Mouse (Mus musculus) embryo, embryonic 11 days (tissue): ENCODE data around the gene Rfwd3.
A peak's percentile ranks its signal among the peaks of the same experiment; 100 is the strongest.
"Not testable (repeated sequence)": the region's sequence is repeated elsewhere in the genome, so short reads cannot be mapped to it uniquely, and the experiment has no call there.

ENCODE experiments used
- DNase-seq: peaks from one replicate; pipeline ENCODE4 v3.0.0-alpha.2; 2015

The Rfwd3 gene

DNA sequence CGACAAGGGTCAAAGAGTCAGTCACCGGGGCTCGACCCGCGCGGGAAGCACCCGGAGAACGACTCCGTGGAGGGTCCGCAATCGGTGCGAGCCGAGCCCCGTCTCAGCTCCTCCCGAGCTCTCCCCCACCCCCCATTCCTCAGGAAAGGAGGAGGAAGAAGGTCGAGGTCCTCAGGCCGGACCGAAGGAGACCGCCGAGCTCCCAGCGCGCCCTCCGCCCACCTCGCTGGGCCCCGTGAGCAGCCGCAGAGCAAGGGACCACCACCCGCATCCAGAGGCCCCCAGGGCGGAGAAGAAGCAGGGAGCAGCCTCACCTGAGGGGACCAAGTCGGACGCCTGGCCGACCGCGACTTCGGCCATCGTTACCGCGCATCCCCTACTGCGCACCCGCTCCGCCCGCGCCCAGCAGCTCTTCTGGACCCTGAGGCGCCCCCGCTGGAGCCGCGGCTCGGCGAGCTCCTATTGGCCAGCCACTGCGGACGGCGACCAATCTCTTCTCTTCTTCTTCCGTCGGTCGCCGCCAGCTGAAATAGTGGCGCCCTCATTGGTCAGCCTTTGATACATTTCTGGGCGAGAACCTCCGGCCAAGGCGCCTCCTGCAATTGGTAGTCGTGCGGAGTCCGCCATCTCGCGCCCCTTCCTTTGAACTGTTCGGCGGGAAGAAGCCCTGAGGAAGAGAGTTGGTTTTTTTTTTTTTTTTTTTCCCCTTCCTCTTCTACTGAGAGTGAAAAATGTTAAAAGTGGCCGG, at the start of gene Rfwd3:
Gene Rfwd3, minus strand, starts transcription at position 402 of the 748 bp plus-strand sequence.
- DNase-seq: peak; percentile 97

DNA sequence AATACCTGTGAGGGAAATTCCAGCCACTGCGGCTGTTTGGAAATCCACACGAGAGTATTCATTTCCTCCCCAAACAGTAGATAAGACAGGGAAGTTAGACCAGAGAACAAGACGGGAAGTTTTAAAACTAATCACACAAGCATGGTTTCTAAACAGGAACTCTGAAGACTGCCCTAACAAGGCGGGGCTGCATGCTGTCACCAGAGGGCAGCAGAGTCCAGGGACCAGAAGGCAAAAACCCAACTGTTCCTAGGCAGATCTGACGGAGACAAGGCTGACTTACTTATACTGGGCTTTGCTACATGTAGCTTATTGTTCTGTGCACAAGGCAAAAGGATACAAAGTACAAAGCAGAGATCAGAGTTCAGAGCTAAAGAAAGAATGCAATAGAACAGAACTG, 43.2 kb upstream of the Rfwd3 start:
- DNase-seq: peak; percentile 81

DNA sequence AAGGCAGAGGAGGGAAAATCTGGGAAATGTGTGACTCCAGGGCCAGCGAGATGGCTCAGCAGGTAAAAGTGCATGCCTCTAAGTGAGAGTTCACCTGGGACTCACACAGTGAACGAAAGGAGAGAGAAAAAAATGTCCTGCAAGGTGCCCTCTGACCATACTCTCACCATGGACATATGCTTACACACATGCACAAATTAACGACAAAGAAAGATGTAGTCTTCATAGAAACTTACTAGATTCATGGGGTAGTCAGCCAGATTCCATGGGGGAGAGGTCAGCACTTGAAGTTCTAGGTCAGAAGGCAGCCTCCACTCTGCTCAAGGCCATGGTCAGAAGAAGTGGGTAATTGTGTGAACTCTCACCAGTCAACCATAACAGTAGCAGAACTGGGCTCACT, 40.2 kb upstream of the Rfwd3 start:
- DNase-seq: no peak

DNA sequence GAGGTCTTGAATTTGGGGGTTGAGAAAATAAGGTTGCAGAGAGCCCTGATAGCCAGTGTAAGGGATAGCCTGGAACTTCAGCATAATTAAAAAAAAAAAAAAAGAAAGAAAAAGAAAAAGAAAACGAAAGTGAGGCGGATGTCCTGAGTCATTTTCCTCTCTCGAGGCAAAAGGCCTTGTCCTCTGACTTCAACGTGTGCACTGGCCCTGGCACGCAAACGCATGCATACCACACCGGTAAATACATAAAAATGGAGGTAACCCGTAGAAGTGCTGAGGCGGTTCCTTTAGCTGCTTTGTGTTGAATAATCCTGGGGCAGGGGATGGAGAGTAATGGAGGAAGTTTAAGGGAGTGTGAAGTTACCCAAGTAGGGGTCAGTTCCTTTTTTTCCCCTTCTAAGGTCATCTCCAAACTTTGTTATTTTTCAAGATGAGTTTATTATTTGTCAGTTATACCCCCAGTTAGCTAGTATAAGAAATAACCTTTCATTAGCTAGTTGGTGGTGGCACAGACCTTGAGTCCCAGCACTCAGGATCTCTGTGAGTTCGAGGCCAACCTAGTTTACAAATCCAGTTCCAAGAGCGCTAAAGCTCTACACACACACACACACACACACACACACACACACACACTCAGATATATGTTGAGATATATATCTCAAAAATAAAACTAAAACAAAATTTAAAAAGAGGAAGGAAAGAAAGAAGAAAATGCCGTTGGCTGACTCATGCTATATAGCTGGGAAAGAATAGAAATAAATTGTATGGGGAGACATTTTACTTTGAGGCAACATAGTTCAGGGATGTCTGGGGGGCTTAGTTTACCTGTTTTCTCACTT, 38.6 kb upstream of the Rfwd3 start:
- DNase-seq: no peak

DNA sequence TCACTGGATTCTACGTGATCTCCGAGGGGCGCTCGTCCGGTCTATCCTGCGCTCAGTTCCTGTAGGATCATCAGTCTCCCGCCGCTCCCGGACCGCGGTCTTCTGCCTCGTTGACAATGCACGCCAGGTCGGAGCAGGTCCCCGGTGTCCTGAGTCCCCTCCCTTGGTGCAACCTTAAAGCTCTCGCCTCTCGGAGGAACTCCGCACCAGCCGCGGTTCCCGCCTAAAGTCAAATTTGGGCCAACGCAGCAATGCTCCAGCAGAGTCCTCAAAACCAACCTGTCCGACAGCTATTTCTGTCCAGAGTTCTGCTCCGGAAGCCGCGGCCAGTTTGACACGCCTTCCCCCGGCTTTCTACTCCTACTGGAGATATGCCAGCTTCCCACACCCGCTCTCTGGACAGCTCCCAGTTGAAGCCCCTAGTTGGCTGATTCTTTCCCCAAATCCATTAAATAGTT, 37.9 kb upstream of the Rfwd3 start, which contains the start of gene Mlkl:
Gene Mlkl, minus strand, starts transcription at position 288 of the 458 bp plus-strand sequence.
- DNase-seq: peak; percentile 60

DNA sequence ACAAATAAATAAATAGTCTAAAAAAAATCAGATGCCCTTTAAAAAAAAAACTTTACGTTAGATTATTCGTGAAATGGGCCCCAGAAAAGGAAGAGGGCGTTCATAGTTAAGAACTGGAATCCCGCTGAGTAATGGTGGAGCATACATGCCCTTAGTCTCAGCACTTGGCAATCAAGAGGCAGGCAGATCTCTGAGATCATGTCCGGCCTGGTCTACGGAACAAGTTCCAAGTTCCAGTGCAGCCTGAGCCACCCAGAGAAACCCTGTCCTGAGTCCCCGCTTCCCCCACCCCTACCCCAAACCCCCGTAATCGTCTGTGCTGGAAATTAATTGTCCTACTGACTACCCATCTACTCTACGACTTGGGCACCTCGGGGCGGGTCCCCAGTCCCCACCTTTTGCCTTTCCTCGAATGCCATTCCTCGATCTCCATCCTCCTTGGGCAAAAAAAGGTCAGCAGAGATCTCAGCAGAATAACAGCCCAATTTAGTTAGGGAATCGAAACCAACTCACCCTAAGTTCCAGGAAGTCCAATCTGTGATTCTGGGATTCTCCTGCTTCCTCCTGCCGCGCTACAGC, 37.4 kb upstream of the Rfwd3 start:
- peak; percentile 14 for DNase-seq

DNA sequence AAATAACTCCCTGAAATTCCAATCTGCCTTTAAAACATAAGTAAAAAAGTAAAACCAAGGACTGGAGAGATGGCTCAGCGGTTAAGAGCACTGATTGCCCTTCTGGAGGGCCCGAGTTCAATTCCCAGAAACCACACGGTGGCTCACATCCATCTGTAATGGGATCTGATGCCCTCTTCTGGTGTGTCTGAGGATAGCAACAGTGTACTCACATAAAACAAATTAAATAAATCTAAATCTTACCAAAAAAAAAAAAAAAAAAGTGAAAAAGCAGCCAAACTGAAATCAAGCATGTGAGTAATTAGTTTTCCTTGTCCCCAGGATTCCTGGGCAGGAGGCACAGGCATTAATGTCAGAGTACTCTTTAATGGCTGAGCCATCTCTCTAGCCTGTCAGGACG, 36.7 kb upstream of the Rfwd3 start:
- no peak for DNase-seq

DNA sequence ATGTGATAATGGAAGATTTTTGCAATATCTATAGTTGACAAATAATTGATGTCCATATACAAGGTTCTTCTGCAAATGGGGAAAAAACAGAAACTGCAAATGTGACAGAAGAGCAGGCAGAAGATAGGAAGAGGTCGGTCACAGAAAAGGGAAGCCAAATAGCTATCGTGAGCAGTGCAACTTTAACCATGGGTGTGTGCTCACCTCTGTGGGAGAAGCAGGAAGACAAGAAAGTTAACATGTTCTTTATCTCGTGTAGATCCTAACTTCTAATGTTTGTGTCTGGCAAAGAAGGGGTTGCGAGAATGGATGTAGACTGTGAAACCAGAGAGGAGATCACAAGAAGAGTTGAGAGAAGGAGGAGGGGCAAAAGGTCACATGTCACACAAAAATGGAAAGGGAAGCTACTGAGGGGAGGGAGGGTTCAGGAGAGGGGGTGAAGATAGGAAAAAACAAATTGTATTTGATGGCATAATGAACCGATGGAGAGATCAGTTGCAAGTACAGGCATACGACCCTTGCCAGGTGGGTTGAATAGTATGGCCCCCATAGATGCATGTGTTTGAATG, 25.3 kb upstream of the Rfwd3 start:
- no peak for DNase-seq

DNA sequence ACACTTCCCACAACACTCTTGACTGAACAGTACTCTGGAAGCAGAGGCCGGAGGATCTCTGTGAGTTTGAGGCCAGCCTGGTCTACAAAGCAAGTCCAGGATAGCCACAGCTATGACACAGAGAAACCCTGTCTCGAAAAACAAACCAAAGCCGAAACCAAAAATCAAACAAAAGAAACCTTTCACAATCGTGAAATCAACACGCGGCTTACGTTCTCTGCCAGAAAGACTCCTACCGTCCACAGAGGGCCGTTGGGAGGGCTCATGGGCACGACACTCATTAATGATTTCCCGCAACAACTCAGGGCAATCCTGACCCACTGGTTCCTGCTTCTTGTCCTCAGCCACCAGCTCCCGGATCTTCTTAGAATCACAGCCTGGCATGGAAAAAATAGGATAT, 14.7 kb upstream of the Rfwd3 start:
- DNase-seq: no peak

DNA sequence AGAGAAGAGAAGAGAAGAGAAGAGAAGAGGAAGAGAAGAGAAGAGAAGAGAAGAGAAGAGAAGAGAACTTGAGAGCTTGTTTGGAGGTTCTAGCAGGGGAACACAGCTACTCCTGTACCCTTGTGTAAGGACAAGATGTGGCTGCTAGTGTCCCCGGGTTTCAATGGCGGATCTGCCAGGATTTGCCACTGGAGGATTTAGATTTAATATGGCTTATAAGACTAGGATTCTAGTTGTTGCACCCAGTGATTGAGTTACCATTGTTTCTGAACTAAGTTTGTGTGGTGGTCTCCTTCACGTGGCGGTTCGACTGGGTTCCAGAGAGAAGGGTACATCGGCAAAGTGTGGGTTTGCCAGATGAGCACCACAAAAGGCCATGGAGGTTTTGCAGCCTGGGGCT, 13.9 kb upstream of the Rfwd3 start:
- DNase-seq: not testable (repeated sequence)

DNA sequence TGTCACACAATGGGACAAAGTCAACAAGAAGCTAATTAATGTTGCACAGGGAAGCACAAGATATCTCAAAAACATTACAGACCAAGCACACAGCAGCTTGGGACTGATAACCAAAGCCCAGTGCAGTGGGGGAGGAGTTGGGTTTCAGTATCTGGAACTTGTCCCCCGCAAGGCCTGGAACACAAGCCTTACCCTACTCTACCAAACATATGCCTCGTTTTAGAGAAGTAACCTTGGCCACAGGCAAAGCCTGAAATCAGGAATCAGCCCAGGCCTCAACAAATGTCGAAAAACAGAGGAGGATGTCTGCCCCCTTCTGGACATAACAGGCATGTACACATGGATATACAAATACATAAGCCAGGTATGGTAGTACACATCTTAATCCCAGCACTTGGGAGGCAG, 12.7 kb upstream of the Rfwd3 start:
- DNase-seq: no peak

DNA sequence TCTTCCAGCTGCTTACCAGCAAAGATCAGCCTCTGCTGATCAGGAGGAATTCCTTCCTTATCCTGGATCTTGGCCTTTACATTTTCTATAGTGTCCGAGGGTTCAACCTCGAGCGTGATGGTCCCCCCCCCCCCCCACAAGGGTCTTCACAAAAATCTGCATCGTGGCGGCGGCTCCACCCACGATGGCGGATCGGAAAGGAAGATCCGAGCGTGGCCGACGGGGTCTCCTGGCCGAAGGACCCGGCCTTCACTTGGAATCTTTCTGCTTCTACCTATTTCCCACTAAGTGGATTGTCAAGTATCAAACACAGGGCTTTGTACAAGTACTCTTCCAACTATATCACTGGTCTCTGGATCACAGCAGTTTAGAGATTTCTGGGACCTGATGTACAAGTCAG, 10.0 kb upstream of the Rfwd3 start:
- DNase-seq: not testable (repeated sequence)

DNA sequence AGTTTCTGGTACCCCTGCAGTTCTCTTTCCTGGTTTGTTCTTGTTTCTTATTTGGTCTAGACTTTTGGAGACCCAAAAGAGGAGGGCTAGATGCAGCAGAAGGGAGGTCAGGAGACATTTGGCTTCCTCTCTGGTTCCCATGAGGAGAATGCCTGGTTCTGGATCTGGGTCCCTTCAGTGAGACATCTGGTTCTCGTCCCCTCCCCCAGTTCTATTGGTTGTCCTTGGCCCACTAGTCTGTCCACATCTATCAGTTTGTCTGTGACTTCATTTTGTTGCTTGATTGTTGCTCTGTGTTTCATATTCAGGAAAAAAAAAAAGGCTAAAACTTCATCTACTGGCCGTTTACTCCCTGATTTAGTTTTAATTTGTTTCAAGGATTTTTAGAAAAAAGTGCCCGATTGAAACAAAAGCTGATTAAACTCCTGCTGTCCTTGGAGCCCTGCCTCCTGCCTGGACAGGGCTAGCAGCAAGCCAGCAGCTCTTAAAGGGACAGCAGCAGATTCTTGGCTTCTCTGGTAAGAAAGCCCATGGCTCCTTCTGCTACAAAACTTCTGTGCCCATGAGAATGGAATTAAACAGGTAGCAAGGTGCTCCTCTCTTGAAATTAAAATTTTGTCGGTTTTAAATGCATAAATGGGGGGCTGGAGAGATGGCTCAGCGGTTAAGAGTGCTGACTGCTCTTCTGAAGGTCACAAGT, 5.2 kb upstream of the Rfwd3 start:
- no peak for DNase-seq

DNA sequence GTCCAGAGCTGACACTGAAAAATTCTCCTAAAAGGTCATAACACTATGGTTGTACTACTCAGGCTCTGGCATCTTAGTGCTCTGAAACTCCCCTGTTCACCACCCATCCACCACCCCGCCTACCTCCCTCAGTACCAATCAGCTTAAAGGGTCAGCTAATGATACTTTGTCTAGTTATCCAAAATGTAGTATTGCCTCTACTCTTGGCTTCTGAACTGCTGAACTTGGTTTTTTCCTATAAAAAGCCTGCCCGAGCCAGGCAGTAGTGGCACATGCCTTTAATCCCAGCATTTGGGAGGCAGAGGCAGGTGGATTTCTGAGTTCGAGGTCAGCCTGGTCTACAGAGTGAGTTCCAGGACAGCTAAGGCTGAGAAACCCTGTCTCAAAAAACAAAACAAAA, 4.3 kb upstream of the Rfwd3 start:
- DNase-seq: no peak

DNA sequence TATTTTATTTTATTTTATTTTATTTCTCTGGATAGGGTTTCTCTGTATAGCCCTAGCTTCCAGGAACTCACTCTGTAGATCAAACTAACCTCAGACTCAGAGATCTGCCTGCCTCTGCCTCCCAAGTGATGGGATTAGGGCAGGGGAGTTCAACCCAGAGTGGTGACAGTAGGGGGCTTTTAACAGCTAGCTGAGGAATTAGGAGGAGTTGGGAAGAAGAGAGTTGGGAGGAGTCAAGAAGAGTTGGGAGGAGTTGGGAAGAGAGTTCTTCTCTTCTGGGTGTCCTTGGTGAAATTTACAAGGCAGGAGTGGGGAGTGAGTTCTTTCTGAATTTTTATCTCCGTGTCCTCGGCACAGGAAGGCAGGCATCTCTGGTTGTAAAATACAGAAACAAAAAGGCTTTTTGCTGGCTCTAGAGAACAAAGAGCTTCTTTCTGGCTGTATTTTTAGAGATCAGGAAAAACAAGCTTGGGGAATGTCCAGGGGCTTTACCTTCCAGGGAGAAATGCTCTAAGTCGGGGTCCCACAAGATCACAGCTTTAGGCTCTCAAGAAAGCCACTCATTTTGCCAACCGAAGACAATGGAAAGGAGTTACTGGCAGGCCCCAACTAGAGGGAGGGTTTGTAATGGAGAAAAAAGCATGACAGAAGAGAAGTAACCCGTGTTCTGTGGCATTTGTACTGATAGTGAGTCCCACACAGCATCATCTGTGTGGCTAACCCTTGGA, 3.2 kb upstream of the Rfwd3 start:
- not testable (repeated sequence) for DNase-seq

DNA sequence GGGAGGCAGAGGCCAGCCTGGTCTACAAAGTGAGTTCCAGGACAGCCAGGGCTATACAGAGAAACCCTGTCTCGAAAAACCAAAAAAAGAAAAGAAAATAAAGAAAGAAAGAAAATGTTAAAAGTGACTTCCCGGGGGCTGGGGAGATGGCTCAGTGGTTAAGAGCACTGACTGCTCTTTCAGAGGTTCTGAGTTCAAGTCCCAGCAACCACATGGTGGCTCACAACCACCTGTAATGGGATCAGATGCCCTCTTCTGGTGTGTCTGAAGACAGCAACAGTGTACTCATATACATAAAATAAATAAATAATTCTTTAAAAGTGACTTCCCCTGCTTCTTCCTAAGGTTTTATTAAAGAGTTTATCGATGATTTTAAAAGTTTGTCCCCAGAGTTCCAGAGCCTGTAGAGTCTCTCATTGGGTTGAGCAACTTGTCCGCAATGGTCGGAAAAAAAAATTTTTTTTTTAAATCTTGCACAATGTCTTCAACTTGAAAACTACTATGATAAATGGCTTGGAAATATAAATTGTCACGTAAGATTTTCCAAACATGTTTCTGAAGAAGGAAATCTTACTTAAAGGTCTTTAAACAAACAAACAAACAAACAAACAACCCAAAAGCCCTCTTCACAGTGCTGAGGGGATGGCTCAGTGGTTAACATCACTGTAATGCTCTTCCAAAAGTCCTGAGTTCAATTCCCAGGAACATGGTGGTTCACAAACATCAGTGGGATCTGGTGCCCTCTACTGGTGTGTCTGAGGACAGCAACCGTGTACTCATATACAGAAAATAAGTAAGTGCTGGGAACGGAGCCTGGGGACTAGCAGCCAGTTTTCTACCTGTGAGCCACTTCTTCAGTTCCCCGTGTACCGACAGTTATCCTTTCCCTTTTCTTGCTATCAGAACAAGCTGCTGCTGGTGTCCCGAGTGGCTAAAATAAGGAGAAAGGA, 850 bp upstream of the Rfwd3 start:
- peak; percentile 8 for DNase-seq

DNA sequence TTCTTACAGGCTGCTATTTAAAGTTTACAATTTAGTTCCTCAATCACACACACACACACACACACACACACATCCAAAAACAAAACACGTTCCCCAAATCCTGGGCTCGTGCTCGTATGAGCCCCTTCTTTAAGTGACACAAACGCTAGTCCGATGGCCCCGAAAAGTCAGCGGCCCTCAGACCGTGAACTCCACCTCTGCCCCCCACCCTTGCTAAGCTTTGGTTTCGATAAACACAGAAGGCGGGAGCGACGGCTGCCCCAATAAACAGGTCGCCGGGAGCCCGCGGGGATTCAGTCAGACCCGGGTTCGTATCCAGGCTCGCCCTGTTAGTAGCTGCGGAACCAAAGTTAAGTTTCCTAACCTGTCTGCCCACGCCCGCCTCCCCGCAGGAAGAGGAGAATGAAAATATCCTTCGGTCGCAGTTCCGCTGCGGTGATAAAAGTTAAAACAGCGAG, 630 bp downstream of the Rfwd3 start:
- peak; percentile 66 for DNase-seq

DNA sequence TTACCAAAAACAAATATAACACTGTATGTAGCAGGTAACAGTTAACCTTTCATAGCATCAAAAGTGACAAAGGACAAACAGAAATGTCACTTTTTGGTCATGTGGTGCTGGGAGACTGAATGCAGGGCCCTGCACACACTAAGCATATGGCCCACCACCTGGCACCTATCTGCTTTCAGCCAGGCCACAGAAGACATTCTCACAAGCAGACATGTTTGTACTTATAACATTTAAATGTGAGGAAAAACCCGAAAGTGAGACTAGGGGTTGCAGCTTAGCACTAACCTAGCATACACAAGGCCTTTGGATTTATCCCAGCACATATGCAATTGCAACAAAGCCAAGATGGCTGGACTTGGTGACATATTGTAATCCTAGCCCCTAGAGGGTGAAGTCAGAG, 2.0 kb downstream of the Rfwd3 start:
- DNase-seq: no peak

DNA sequence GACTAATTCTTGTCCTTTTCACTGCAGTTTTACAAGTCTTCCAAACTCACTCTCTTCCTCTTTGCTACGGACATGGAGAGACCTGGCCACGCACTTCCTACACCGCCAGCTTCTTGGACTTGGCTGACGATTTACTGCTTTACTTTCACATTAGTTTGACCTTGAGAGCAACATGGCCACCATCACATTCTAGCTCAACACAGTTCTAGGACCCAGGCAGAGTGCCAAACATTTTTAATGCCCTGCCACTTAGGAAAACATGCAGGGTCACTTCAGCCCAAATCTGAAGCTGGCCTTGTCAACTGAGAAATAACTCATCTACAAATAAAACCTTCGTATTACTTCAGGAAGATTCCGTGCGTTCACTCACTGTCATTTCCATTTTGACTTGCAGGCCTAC, 8.3 kb downstream of the Rfwd3 start:
- no peak for DNase-seq

DNA sequence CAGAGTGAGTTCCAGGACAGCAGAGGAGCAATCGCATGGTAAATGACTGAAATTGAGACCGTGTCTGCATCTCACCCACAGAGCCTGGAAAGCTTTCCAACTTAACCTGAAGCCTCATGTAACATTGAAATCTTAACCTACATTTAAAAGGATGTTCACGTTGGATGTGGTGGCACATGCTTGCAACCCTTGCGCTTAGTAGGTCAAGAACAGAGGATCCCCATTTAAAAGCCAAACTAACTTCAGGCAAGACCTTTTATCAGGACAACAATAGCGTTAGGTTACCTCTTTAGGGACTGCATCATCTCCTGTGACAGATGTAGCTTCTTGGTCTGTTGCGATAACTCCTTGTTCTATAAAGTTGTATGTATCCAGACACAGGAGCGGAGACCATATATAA, 9.4 kb downstream of the Rfwd3 start:
- DNase-seq: no peak

DNA sequence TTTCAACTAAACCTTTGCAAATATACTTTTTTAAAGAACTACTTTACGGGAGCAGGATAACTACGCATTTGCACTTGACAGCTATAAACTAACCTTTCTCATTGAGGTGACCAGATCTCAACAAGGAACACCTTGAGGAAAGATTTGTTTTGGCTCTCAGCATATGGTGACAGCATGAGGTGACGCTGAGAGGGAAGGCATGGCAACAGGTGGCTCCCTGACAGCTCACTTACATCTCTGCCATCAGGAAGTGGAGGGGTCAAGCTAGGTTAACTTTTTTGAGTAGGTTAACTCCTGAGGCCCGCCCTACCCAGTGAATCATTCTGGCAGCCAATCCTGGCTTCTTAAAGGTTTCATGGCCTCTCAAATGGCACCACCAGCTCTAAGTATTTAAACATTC, 14.4 kb downstream of the Rfwd3 start:
- no peak for DNase-seq
